Mouse (Mus musculus): ENCODE data around the gene Lrrc61. TPM values are rescaled to one million over a fixed set of nuclear protein-coding genes. Genes with fewer than 3 reads are reported as not detected.

The Lrrc61 gene
- polyA plus RNA-seq, 1 experiment from 2014 or later, result 2.4 TPM

DNA sequence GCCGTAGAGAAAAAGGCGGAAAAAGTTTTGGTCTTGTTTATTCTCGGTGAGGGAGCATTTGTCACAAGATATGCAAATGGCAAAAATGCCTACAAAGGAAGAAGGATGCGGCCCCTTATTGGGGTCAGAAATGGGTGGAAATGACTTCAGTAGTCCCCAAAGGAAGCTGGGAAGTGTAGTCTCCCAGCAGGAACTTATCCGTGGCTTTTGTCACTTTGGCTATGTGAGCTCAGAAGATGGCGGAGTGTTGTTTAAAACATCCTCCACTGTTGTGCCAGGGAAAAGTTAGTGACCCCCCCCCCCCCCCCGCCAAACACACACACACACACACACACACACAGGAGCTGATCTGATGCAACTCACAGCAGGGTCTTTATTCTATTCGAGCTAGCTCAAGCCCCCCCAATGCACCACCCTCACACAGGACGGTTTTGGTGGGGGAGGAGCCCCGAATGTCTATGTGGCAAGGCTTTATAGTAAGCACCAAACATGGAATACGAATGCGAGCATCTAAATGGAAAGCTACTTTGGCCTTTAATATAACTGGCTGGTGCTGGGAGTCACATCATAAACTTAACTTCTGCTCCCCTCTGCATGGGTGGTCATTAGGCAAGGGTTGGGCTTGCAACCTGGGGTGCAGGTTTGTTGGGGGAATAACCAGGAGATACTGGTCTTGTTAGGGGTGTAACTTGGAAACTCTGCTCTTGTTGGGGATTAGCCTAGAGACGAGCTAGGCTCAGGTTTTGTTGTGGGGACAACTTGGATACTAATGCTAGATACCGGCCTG is 701 bp downstream of the Lrrc61 start:
- 31% methylated on average over 14 of the region's 14 CpGs for WGBS (ENCODE audit: insufficient replicate concordance)

DNA sequence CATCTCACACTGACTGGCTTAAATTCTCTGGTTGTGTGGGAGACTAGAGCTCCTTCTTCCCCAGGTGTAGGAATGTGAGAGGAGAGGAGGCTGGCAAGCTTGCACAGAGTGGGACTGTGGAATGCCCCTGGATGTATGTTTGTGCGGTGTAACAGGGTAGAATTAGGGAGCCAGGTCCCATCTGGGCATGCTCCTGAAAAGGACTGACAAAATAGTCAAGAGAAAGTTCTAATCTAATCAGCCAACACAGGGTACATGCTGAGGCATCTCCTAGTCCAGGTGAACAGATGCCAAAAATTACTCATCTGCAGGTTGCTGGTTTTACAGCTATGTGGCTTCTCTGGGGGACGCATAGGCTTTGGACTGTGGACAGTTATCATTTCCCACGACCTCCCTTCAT is 1.4 kb downstream of the Lrrc61 start:
- 85% methylated on average over 3 of the region's 3 CpGs for WGBS (ENCODE audit: insufficient replicate concordance)
- Histone ChIP-seq H3K27me3 (ENCODE audit: insufficient read depth, low read length) (no peaks in the 10 kb centered on the region), H3K27ac (ENCODE audit: low read depth) (no peak overlapping the region)

More for the DNA sequence above, 701 bp downstream of the Lrrc61 start:
- ATAC-seq, result peak; percentile 73
- peak overlapping the region; percentile 56 for H3K4me3 ChIP-seq (ENCODE audit: low read depth, low read length)
- peak; percentile 48 for DNase-seq
- no peaks in the 10 kb centered on the region for H3K36me3 ChIP-seq (replicated peaks; ENCODE audit: insufficient read depth, low read length)
- TF ChIP-seq EP300 (IDR thresholded peaks at IDR 0.05; ENCODE audit: low read depth) (no peak), CTCF (IDR thresholded peaks at IDR 0.05; ENCODE audit: low read depth) (no peak)
- peaks cover 16% of the 10 kb centered on the region for H3K4me1 ChIP-seq (ENCODE audit: insufficient read depth)
- H3K9me3 ChIP-seq (ENCODE audit: low read length), result no peaks in the 10 kb centered on the region
- H3K4me2 ChIP-seq (ENCODE audit: low read depth, low read length), result peak overlapping the region; percentile 76
- peak overlapping the region; percentile 96 for H3K27ac ChIP-seq (ENCODE audit: low read depth)
- no peaks in the 10 kb centered on the region for H3K27me3 ChIP-seq (ENCODE audit: insufficient read depth, low read length)
- H3K9ac ChIP-seq (replicated peaks), result peak overlapping the region; percentile 65

DNA sequence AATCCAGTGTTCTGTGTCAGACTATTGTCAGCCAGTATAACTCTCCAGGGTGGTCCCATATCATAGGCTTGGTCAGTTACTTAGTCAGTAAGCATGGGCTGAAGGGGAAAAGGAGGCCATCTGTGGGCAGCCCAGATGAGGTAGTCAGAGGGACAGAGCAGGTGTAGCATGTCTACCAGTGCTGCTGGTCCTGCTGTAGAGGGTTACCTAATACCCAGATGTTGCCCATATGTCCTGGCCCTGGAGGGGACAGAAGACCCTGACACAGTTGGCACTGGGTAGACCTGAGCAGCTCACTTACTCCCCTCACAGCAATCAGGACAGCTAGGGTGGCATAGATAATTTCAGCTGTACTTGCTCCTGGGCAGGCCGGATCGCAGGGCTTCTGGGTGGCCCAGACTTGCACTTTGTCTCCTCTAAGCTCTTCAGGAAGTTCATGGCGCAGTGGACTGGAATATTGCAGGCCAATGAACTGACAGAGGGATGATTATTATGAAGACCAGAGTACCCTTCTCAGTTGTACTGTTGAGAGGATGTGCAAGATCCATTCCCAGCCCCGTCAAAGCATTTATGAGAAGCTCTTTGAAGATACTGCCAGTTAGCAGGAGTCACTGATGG is 11.2 kb downstream of the Lrrc61 start:
- TF ChIP-seq EP300 (IDR thresholded peaks at IDR 0.05; ENCODE audit: low read depth), result no peak
- TF ChIP-seq CTCF (IDR thresholded peaks at IDR 0.05; ENCODE audit: low read depth), result no peak
- ATAC-seq (peak; percentile 8; the same call in 1 of the 2 replicates), DNase-seq (no peak)

More for the DNA sequence above, 1.4 kb downstream of the Lrrc61 start:
- no peak for TF ChIP-seq CTCF (IDR thresholded peaks at IDR 0.05; ENCODE audit: low read depth)
- no peak for TF ChIP-seq EP300 (IDR thresholded peaks at IDR 0.05; ENCODE audit: low read depth)
- ATAC-seq (no peak), DNase-seq (no peak)
- Histone ChIP-seq H3K4me3 (ENCODE audit: low read depth, low read length) (no peak overlapping the region), H3K4me1 (ENCODE audit: insufficient read depth) (peaks cover 16% of the 10 kb centered on the region), H3K4me2 (ENCODE audit: low read depth, low read length) (no peak overlapping the region), H3K36me3 (replicated peaks; ENCODE audit: insufficient read depth, low read length) (no peaks in the 10 kb centered on the region), H3K9ac (replicated peaks) (no peak overlapping the region), H3K9me3 (ENCODE audit: low read length) (no peaks in the 10 kb centered on the region)

DNA sequence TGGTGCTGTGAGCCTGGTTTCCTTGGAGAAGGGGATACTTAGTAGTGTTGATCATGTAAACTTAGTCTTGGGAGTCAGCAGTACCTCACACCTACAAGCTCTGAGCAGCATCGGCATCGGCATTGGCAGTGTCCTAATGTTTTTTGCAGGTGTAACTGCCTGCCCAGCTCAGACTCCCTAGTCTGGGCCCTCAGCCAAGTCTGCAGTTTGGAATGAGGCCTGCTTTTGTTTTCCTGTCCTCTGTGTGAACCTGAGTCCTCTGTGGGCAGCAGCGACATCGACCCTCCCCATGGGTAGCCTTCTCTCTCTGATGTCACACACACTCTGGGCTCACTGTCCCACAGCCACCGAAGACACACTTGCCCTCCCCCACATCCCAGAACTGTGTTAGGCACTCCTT is 11.7 kb downstream of the Lrrc61 start:
- no peaks in the 10 kb centered on the region for H3K36me3 ChIP-seq (replicated peaks; ENCODE audit: insufficient read depth, low read length)
- H3K4me3 ChIP-seq (ENCODE audit: low read depth, low read length), result no peak overlapping the region
- 57% methylated on average over 5 of the region's 5 CpGs for WGBS (ENCODE audit: insufficient replicate concordance)
- peaks cover 15% of the 10 kb centered on the region for H3K4me1 ChIP-seq (ENCODE audit: insufficient read depth)
- peak; percentile 78 for DNase-seq
- no peak overlapping the region for H3K4me2 ChIP-seq (ENCODE audit: low read depth, low read length)
- H3K27ac ChIP-seq (ENCODE audit: low read depth), result peak overlapping the region; percentile 64
- H3K9ac ChIP-seq (replicated peaks), result no peak overlapping the region
- peak; percentile 86 for ATAC-seq
- no peak for TF ChIP-seq EP300 (IDR thresholded peaks at IDR 0.05; ENCODE audit: low read depth)
- TF ChIP-seq CTCF (IDR thresholded peaks at IDR 0.05; ENCODE audit: low read depth), result no peak
- H3K9me3 ChIP-seq (ENCODE audit: low read length), result no peaks in the 10 kb centered on the region
- no peaks in the 10 kb centered on the region for H3K27me3 ChIP-seq (ENCODE audit: insufficient read depth, low read length)

More for the DNA sequence above, 11.2 kb downstream of the Lrrc61 start:
- Histone ChIP-seq H3K36me3 (replicated peaks; ENCODE audit: insufficient read depth, low read length) (no peaks in the 10 kb centered on the region), H3K27me3 (ENCODE audit: insufficient read depth, low read length) (no peaks in the 10 kb centered on the region), H3K4me2 (ENCODE audit: low read depth, low read length) (no peak overlapping the region), H3K9me3 (ENCODE audit: low read length) (no peaks in the 10 kb centered on the region), H3K9ac (replicated peaks) (no peak overlapping the region), H3K27ac (ENCODE audit: low read depth) (no peak overlapping the region), H3K4me1 (ENCODE audit: insufficient read depth) (peaks cover 10% of the 10 kb centered on the region), H3K4me3 (ENCODE audit: low read depth, low read length) (no peak overlapping the region)
- WGBS (ENCODE audit: insufficient replicate concordance), result 80% methylated on average over 4 of the region's 4 CpGs

DNA sequence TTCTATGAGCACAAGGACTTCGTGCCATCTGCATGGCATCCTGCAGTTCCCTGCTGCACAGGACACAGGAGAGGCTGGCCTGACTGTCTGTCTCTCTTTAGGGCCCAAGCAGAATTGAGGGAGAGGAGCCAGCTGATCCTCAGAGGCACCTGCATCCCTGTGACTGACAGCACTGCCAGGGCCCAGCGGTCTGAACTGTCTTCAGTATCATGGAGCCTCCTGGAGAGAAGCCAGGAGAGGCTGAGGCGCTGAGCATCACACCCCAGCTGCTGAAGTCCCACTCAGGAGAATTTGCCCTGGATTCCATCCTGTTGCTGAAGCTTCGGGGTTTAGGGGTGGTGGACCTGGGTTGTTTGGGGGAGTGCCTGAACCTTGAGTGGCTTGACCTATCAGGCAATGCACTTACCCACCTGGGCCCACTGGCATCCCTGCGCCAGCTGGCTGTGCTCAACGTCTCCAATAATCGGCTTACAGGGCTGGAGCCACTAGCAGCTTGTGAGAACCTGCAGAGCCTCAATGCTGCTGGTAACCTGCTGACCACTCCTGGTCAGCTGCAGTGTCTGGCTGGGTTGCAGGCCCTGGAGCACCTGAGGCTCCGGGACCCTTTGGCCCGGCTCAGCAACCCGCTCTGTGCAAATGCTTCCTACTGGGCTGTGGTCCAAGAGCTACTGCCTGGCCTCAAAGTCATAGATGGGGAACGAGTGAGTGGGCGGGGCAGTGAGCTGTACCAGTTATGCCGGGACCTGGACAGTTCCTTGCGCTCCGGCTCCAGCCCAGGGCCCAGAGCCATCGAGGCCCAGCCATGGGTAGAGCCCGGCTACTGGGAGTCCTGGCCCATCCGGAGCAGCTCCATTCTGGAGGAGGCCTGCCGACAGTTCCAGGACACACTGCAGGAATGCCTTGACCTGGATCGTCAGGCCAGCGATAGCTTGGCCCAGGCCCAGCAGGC is 13.7 kb downstream of the Lrrc61 start:
- no peak overlapping the region for H3K4me3 ChIP-seq (ENCODE audit: low read depth, low read length)
- peaks cover 23% of the 10 kb centered on the region for H3K4me1 ChIP-seq (ENCODE audit: insufficient read depth)
- no peaks in the 10 kb centered on the region for H3K36me3 ChIP-seq (replicated peaks; ENCODE audit: insufficient read depth, low read length)
- H3K9me3 ChIP-seq (ENCODE audit: low read length), result no peaks in the 10 kb centered on the region
- DNase-seq (peak; percentile 57), ATAC-seq (peak; percentile 20; the same call in 1 of the 2 replicates)
- TF ChIP-seq EP300 (IDR thresholded peaks at IDR 0.05; ENCODE audit: low read depth), result no peak
- no peak for TF ChIP-seq CTCF (IDR thresholded peaks at IDR 0.05; ENCODE audit: low read depth)
- no peaks in the 10 kb centered on the region for H3K27me3 ChIP-seq (ENCODE audit: insufficient read depth, low read length)
- H3K4me2 ChIP-seq (ENCODE audit: low read depth, low read length), result no peak overlapping the region
- H3K9ac ChIP-seq (replicated peaks), result no peak overlapping the region
- 68% methylated on average over 21 of the region's 21 CpGs for WGBS (ENCODE audit: insufficient replicate concordance)
- no peak overlapping the region for H3K27ac ChIP-seq (ENCODE audit: low read depth)
